Mouse (Mus musculus) thymus, adult 2 months (tissue): ENCODE measurements at regions not wholly inside any gene's neighbourhood (a gene's known extent, or its start where the extent isn't known, plus 50 kb on each side); places are given as distances from the start of the nearest gene placed in this dataset.

ENCODE experiments used
- CTCF ChIP-seq: fragments of 200-500 bp; IDR thresholded peaks from 2 replicates; pipeline ENCODE4 v1.5.1; 2012; ENCODE audit warnings: mild to moderate bottlenecking, control low read depth, low read length, moderate library complexity, borderline replicate concordance; ENCODE audit not compliant: control insufficient read depth, poor library complexity, insufficient read depth; ENCODE audit errors: extremely low read depth
- POLR2A ChIP-seq: fragments of 200-500 bp; IDR thresholded peaks from 2 replicates; pipeline ENCODE4 v1.6.1; 2012; ENCODE audit warnings: mild to moderate bottlenecking, low read length, control low read depth, moderate library complexity; ENCODE audit not compliant: control insufficient read depth, poor library complexity, insufficient read depth; ENCODE audit errors: extremely low read depth

DNA sequence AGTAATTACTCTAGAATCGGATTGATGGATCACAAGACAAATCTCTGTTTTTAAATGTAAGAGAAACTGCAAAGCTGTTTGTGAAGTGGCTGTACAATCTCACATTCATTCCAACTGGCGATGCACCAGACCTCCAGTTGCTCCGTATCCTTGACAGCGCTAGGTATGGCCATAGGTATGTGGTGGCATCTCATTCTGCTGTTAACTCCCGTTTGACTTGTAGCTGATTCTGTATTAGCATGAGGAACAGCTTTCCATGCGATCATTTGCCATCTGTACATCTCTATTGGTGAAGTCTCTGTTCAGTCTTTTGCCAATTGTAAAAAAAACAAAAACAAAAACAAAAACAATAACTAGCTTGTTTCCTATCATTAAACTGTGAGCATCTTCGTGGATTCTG is 182.0 kb downstream of the Enc1 start:
- TF ChIP-seq CTCF = no peak
- TF ChIP-seq POLR2A = no peak
